Mouse (Mus musculus) limb, embryonic 15.5 days (tissue): ENCODE measurements around the gene Selp. TPM values are rescaled to one million over a fixed set of nuclear protein-coding genes. Genes with fewer than 3 reads are reported as not detected.

ENCODE experiments used
- ATAC-seq: fragments of 200-750 bp; cut with Nextera tagmentation; 2 replicates; pipeline ENCODE4 v1.8.0; 2017; ENCODE audit warnings: low read depth, moderate TSS enrichment; ENCODE audit not compliant: insufficient number of reproducible peaks, low FRiP score, low TSS enrichment
- H3K27ac ChIP-seq: fragments of 300-500 bp; sonication (generic); 2 replicates; pipeline ENCODE4 v1.5.1; 2015; ENCODE audit warnings: moderate library complexity, mild to moderate bottlenecking, inconsistent platforms
- H3K27me3 ChIP-seq: fragments of 300-500 bp; sonication (generic); 2 replicates; pipeline ENCODE4 v1.6.1; 2015; ENCODE audit warnings: inconsistent platforms
- H3K36me3 ChIP-seq: fragments of 300-500 bp; sonication (generic); 2 replicates; pipeline ENCODE4 v1.6.1; 2015; ENCODE audit warnings: inconsistent platforms
- H3K4me1 ChIP-seq: fragments of 300-500 bp; sonication (generic); 2 replicates; pipeline ENCODE4 v1.6.1; 2015; ENCODE audit warnings: inconsistent platforms
- H3K4me2 ChIP-seq: fragments of 300-500 bp; sonication (generic); 2 replicates; pipeline ENCODE4 v1.6.1; 2015; ENCODE audit warnings: mild to moderate bottlenecking, inconsistent platforms
- H3K4me3 ChIP-seq: fragments of 300-500 bp; sonication (generic); 2 replicates; pipeline ENCODE4 v1.5.1; 2015; ENCODE audit warnings: mild to moderate bottlenecking, inconsistent platforms
- H3K9ac ChIP-seq: fragments of 300-500 bp; sonication (generic); 2 replicates; pipeline ENCODE4 v1.6.1; 2015; ENCODE audit warnings: inconsistent platforms
- H3K9me3 ChIP-seq: fragments of 300-500 bp; sonication (generic); 2 replicates; pipeline ENCODE4 v1.6.1; 2016; ENCODE audit warnings: inconsistent platforms
- WGBS: fragments of 180-500 bp; shearing (Covaris S2); methylation state at CpG from one replicate; pipeline ENCODE4 v1.1.7; 2015; 5-methylcytosine and 5-hydroxymethylcytosine counted together
- polyA plus RNA-seq: library from polyadenylated mRNA; unstranded; fragments of >200 nt; fragmentation: Nextera tagmentation; extraction: Ambion mirVana; gene quantifications from 2 replicates; pipeline ENCODE4 v1.2.1, GENCODE M21; 2015

Selp gene
- polyA plus RNA-seq = 0.36 and 0.57 TPM in 2 replicates

- Histone ChIP-seq H3K9me3 (no peaks in the 10 kb centered on the region), H3K4me2 (no peak within 1 kb of the TSS), H3K27ac (no peak within 1 kb of the TSS), H3K36me3 (no peaks in the 10 kb centered on the region), H3K9ac (no peak within 1 kb of the TSS), H3K27me3 (no peaks in the 10 kb centered on the region), H3K4me1 (0 out of 2 replicates have a peak, but pooled peaks cover 3% of the 10 kb centered on the region), H3K4me3 (no peak within 1 kb of the TSS)
- no peak for ATAC-seq
- WGBS = 55% methylated on average over 8 of the region's 8 CpGs
Measured at GRCm38 (mm10) chr1:164114947-164115493, at the start of gene Selp. Gene Selp (plus strand): TSS chr1:164115264.

GRCm38 (mm10) chr1:164069261-164069660, 45.8 kb upstream of the Selp start:
- no peak for ATAC-seq
- Histone ChIP-seq H3K4me2 (no peak overlapping the region), H3K4me3 (no peak overlapping the region), H3K4me1 (no peaks in the 10 kb centered on the region), H3K9ac (no peak overlapping the region), H3K36me3 (no peaks in the 10 kb centered on the region), H3K27me3 (no peaks in the 10 kb centered on the region), H3K9me3 (no peaks in the 10 kb centered on the region), H3K27ac (no peak overlapping the region)

- no peaks in the 10 kb centered on the region for H3K36me3 ChIP-seq
- H3K27ac ChIP-seq = no peak overlapping the region
- no peaks in the 10 kb centered on the region for H3K27me3 ChIP-seq
- H3K4me2 ChIP-seq = no peak overlapping the region
- H3K9ac ChIP-seq = no peak overlapping the region
- H3K4me1 ChIP-seq = no peaks in the 10 kb centered on the region
- no peaks in the 10 kb centered on the region for H3K9me3 ChIP-seq
- no peak for ATAC-seq
- 83% methylated on average over 4 of the region's 4 CpGs for WGBS
- no peak overlapping the region for H3K4me3 ChIP-seq
Measured at GRCm38 (mm10) chr1:164070461-164070860, 44.6 kb upstream of the Selp start.

GRCm38 (mm10) chr1:164071111-164071510, 44.0 kb upstream of the Selp start:
- no peaks in the 10 kb centered on the region for H3K36me3 ChIP-seq
- H3K27me3 ChIP-seq = no peaks in the 10 kb centered on the region
- H3K4me2 ChIP-seq = no peak overlapping the region
- ATAC-seq = no peak
- no peak overlapping the region for H3K4me3 ChIP-seq
- no peak overlapping the region for H3K9ac ChIP-seq
- H3K4me1 ChIP-seq = no peaks in the 10 kb centered on the region
- WGBS = 78% methylated on average over 7 of the region's 7 CpGs
- no peak overlapping the region for H3K27ac ChIP-seq
- no peaks in the 10 kb centered on the region for H3K9me3 ChIP-seq

GRCm38 (mm10) chr1:164072001-164072400, 43.1 kb upstream of the Selp start:
- ATAC-seq = no peak
- no peaks in the 10 kb centered on the region for H3K9me3 ChIP-seq
- no peaks in the 10 kb centered on the region for H3K4me1 ChIP-seq
- 89% methylated on average over 4 of the region's 4 CpGs for WGBS
- H3K9ac ChIP-seq = no peak overlapping the region
- no peak overlapping the region for H3K27ac ChIP-seq
- no peak overlapping the region for H3K4me2 ChIP-seq
- H3K36me3 ChIP-seq = no peaks in the 10 kb centered on the region
- H3K4me3 ChIP-seq = no peak overlapping the region
- no peaks in the 10 kb centered on the region for H3K27me3 ChIP-seq

GRCm38 (mm10) chr1:164073091-164073490, 42.0 kb upstream of the Selp start:
- Histone ChIP-seq H3K27ac (no peak overlapping the region), H3K4me1 (no peaks in the 10 kb centered on the region), H3K27me3 (no peaks in the 10 kb centered on the region), H3K4me3 (no peak overlapping the region), H3K9ac (no peak overlapping the region), H3K9me3 (no peaks in the 10 kb centered on the region), H3K4me2 (no peak overlapping the region), H3K36me3 (no peaks in the 10 kb centered on the region)
- no peak for ATAC-seq
- 86% methylated on average over 9 of the region's 9 CpGs for WGBS

- Histone ChIP-seq H3K9ac (no peak overlapping the region), H3K36me3 (no peaks in the 10 kb centered on the region), H3K27me3 (no peaks in the 10 kb centered on the region), H3K27ac (no peak overlapping the region), H3K4me2 (no peak overlapping the region), H3K9me3 (no peaks in the 10 kb centered on the region), H3K4me3 (no peak overlapping the region), H3K4me1 (no peaks in the 10 kb centered on the region)
- 79% methylated on average over 7 of the region's 7 CpGs for WGBS
- no peak for ATAC-seq
Measured at GRCm38 (mm10) chr1:164073803-164074202, 41.3 kb upstream of the Selp start.

- H3K4me3 ChIP-seq = no peak overlapping the region
- no peak for ATAC-seq
- 84% methylated on average over 2 of the region's 2 CpGs for WGBS
- no peaks in the 10 kb centered on the region for H3K27me3 ChIP-seq
- no peak overlapping the region for H3K4me2 ChIP-seq
- no peaks in the 10 kb centered on the region for H3K36me3 ChIP-seq
- H3K4me1 ChIP-seq = no peaks in the 10 kb centered on the region
- H3K9ac ChIP-seq = no peak overlapping the region
- H3K27ac ChIP-seq = no peak overlapping the region
- H3K9me3 ChIP-seq = no peaks in the 10 kb centered on the region
Measured at GRCm38 (mm10) chr1:164074606-164075140, 40.4 kb upstream of the Selp start.

- H3K9me3 ChIP-seq = no peaks in the 10 kb centered on the region
- ATAC-seq = no peak
Measured at GRCm38 (mm10) chr1:164075416-164075815, 39.6 kb upstream of the Selp start.

GRCm38 (mm10) chr1:164076441-164076840, 38.6 kb upstream of the Selp start:
- Histone ChIP-seq H3K4me2 (no peak overlapping the region), H3K9ac (no peak overlapping the region), H3K9me3 (no peaks in the 10 kb centered on the region), H3K4me3 (no peak overlapping the region), H3K4me1 (no peaks in the 10 kb centered on the region), H3K27ac (no peak overlapping the region), H3K27me3 (no peaks in the 10 kb centered on the region), H3K36me3 (no peaks in the 10 kb centered on the region)
- WGBS = 33% methylated on average over 1 of the region's 1 CpGs
- no peak for ATAC-seq

More at GRCm38 (mm10) chr1:164075416-164075815, 39.6 kb upstream of the Selp start:
- Histone ChIP-seq H3K4me2 (no peak overlapping the region), H3K9ac (no peak overlapping the region), H3K36me3 (no peaks in the 10 kb centered on the region), H3K27me3 (no peaks in the 10 kb centered on the region), H3K4me1 (no peaks in the 10 kb centered on the region), H3K27ac (no peak overlapping the region), H3K4me3 (no peak overlapping the region)
- 88% methylated on average over 1 of the region's 1 CpGs for WGBS

- WGBS = 91% methylated on average over 3 of the region's 3 CpGs
- H3K4me3 ChIP-seq = no peak overlapping the region
- no peak overlapping the region for H3K27ac ChIP-seq
- H3K27me3 ChIP-seq = no peaks in the 10 kb centered on the region
- no peaks in the 10 kb centered on the region for H3K36me3 ChIP-seq
- H3K9ac ChIP-seq = no peak overlapping the region
- no peak overlapping the region for H3K4me2 ChIP-seq
- H3K4me1 ChIP-seq = no peaks in the 10 kb centered on the region
- ATAC-seq = no peak
- H3K9me3 ChIP-seq = no peaks in the 10 kb centered on the region
Measured at GRCm38 (mm10) chr1:164077031-164077430, 38.0 kb upstream of the Selp start.

GRCm38 (mm10) chr1:164078323-164078741, 36.7 kb upstream of the Selp start:
- no peak for ATAC-seq
- H3K9ac ChIP-seq = no peak overlapping the region
- H3K4me3 ChIP-seq = no peak overlapping the region
- no peaks in the 10 kb centered on the region for H3K9me3 ChIP-seq
- H3K27me3 ChIP-seq = no peaks in the 10 kb centered on the region
- no peaks in the 10 kb centered on the region for H3K36me3 ChIP-seq
- 72% methylated on average over 4 of the region's 4 CpGs for WGBS
- H3K4me1 ChIP-seq = no peaks in the 10 kb centered on the region
- no peak overlapping the region for H3K4me2 ChIP-seq
- no peak overlapping the region for H3K27ac ChIP-seq

- WGBS = 81% methylated on average over 11 of the region's 11 CpGs
- no peak overlapping the region for H3K4me2 ChIP-seq
Measured at GRCm38 (mm10) chr1:164079091-164079490, 36.0 kb upstream of the Selp start.

More at GRCm38 (mm10) chr1:164079091-164079490, 36.0 kb upstream of the Selp start:
- Histone ChIP-seq H3K9me3 (no peaks in the 10 kb centered on the region), H3K27me3 (no peaks in the 10 kb centered on the region), H3K27ac (no peak overlapping the region), H3K9ac (no peak overlapping the region), H3K4me3 (no peak overlapping the region), H3K4me1 (no peaks in the 10 kb centered on the region), H3K36me3 (no peaks in the 10 kb centered on the region)
- ATAC-seq = no peak
